Mouse (Mus musculus) thymus, adult 2 months (tissue): Measurements from ENCODE around the gene Grk3. TPM values are rescaled to one million over a fixed set of nuclear protein-coding genes. Genes with fewer than 3 reads are reported as not detected.

ENCODE experiments used
- DNase-seq: peaks from one replicate; pipeline ENCODE4 v3.0.0; 2021
- H3K27ac ChIP-seq: fragments of 200-500 bp; 2 replicates; pipeline ENCODE4 v1.5.1; 2012; ENCODE audit warnings: low read length, control low read depth; ENCODE audit not compliant: control insufficient read depth, insufficient read depth
- H3K27me3 ChIP-seq: fragments of 200-500 bp; 2 replicates; pipeline ENCODE4 v1.6.1; 2012; ENCODE audit warnings: mild to moderate bottlenecking, low read length, moderate library complexity, mixed read lengths; ENCODE audit not compliant: control insufficient read depth, insufficient read depth
- H3K36me3 ChIP-seq: fragments of 200-500 bp; 2 replicates; pipeline ENCODE4 v1.6.1; 2012; ENCODE audit warnings: mild to moderate bottlenecking, low read length, moderate library complexity; ENCODE audit not compliant: control insufficient read depth, insufficient read depth
- H3K4me1 ChIP-seq: fragments of 200-500 bp; replicated peaks from 2 replicates; pipeline ENCODE4 v1.6.1; 2012; ENCODE audit warnings: low read length; ENCODE audit not compliant: control insufficient read depth, insufficient read depth
- H3K4me3 ChIP-seq: fragments of 200-500 bp; 2 replicates; pipeline ENCODE4 v1.5.1; 2012; ENCODE audit warnings: mild to moderate bottlenecking, low read length, control low read depth, moderate library complexity; ENCODE audit not compliant: control insufficient read depth, insufficient read depth
- CTCF ChIP-seq: fragments of 200-500 bp; IDR thresholded peaks from 2 replicates; pipeline ENCODE4 v1.5.1; 2012; ENCODE audit warnings: mild to moderate bottlenecking, control low read depth, low read length, moderate library complexity, borderline replicate concordance; ENCODE audit not compliant: control insufficient read depth, poor library complexity, insufficient read depth; ENCODE audit errors: extremely low read depth
- POLR2A ChIP-seq: fragments of 200-500 bp; IDR thresholded peaks from 2 replicates; pipeline ENCODE4 v1.6.1; 2012; ENCODE audit warnings: mild to moderate bottlenecking, low read length, control low read depth, moderate library complexity; ENCODE audit not compliant: control insufficient read depth, poor library complexity, insufficient read depth; ENCODE audit errors: extremely low read depth
- WGBS: fragments of 180-500 bp; shearing (Covaris S2); methylation state at CpG from one replicate; pipeline ENCODE4 v1.1.7; 2018; 5-methylcytosine and 5-hydroxymethylcytosine counted together
- polyA plus RNA-seq: library from polyadenylated mRNA; depleted of rRNA; stranded (reverse); fragments of >200 nt; gene quantifications from 2 replicates; pipeline ENCODE4 v1.2.3, GENCODE M21; 2012

Gene Grk3
- polyA plus RNA-seq, 1 experiment = 10.0 TPM

GRCm38 (mm10) chr5:113041567-113042071 is 26.0 kb upstream of the Grk3 start:
- no peak for TF ChIP-seq POLR2A
- TF ChIP-seq CTCF = no peak
- Histone ChIP-seq H3K27me3 (no peaks in the 10 kb centered on the region), H3K4me3 (no peak overlapping the region), H3K36me3 (no peaks in the 10 kb centered on the region), H3K27ac (no peak overlapping the region), H3K4me1 (no peaks in the 10 kb centered on the region)
- no peak for DNase-seq
- WGBS = 89% methylated on average over 5 of the region's 5 CpGs

GRCm38 (mm10) chr5:113040776-113041175 is 25.2 kb upstream of the Grk3 start:
- H3K4me3 ChIP-seq = no peak overlapping the region
- WGBS = 93% methylated on average over 6 of the region's 6 CpGs
- H3K27ac ChIP-seq = no peak overlapping the region
- H3K36me3 ChIP-seq = no peaks in the 10 kb centered on the region
- DNase-seq = no peak
- H3K4me1 ChIP-seq = peaks cover 4% of the 10 kb centered on the region
- H3K27me3 ChIP-seq = no peaks in the 10 kb centered on the region
- no peak for TF ChIP-seq POLR2A
- TF ChIP-seq CTCF = no peak

- Histone ChIP-seq H3K36me3 (no peaks in the 10 kb centered on the region), H3K27me3 (no peaks in the 10 kb centered on the region), H3K27ac (no peak overlapping the region), H3K4me3 (no peak overlapping the region), H3K4me1 (peaks cover 13% of the 10 kb centered on the region)
- WGBS = 96% methylated on average over 6 of the region's 6 CpGs
- no peak for DNase-seq
- TF ChIP-seq CTCF = no peak
Observed at GRCm38 (mm10) chr5:113038601-113039000, 23.0 kb upstream of the Grk3 start.

GRCm38 (mm10) chr5:113035094-113036047 is 19.8 kb upstream of the Grk3 start:
- peaks cover 13% of the 10 kb centered on the region for H3K4me1 ChIP-seq
- no peaks in the 10 kb centered on the region for H3K36me3 ChIP-seq
- H3K27me3 ChIP-seq = no peaks in the 10 kb centered on the region
- 11% methylated on average over 10 of the region's 10 CpGs for WGBS
- no peak overlapping the region for H3K4me3 ChIP-seq
- DNase-seq = peak; percentile 53
- TF ChIP-seq CTCF (no peak), POLR2A (no peak)
- H3K27ac ChIP-seq = peak overlapping the region; percentile 4; the same call in 1 of the 2 replicates

GRCm38 (mm10) chr5:113031201-113031754 is 15.7 kb upstream of the Grk3 start:
- Histone ChIP-seq H3K27ac (no peak overlapping the region), H3K27me3 (no peaks in the 10 kb centered on the region), H3K4me3 (no peak overlapping the region), H3K36me3 (no peaks in the 10 kb centered on the region), H3K4me1 (peaks cover 27% of the 10 kb centered on the region)
- WGBS = 43% methylated on average over 15 of the region's 15 CpGs
- TF ChIP-seq CTCF = no peak
- TF ChIP-seq POLR2A = no peak
- DNase-seq = no peak

GRCm38 (mm10) chr5:113030082-113030481 is 14.5 kb upstream of the Grk3 start:
- 68% methylated on average over 3 of the region's 3 CpGs for WGBS

More at GRCm38 (mm10) chr5:113030082-113030481, 14.5 kb upstream of the Grk3 start:
- H3K4me3 ChIP-seq = no peak overlapping the region
- H3K4me1 ChIP-seq = peaks cover 22% of the 10 kb centered on the region
- H3K36me3 ChIP-seq = no peaks in the 10 kb centered on the region
- H3K27me3 ChIP-seq = no peaks in the 10 kb centered on the region
- no peak for TF ChIP-seq CTCF
- TF ChIP-seq POLR2A = no peak
- DNase-seq = no peak
- no peak overlapping the region for H3K27ac ChIP-seq
